Mouse (Mus musculus): ENCODE data around the gene Osbpl2.
"Not testable (repeated sequence)": the region's sequence is repeated elsewhere in the genome, so short reads cannot be mapped to it uniquely, and the experiment has no call there.

Osbpl2 gene

DNA sequence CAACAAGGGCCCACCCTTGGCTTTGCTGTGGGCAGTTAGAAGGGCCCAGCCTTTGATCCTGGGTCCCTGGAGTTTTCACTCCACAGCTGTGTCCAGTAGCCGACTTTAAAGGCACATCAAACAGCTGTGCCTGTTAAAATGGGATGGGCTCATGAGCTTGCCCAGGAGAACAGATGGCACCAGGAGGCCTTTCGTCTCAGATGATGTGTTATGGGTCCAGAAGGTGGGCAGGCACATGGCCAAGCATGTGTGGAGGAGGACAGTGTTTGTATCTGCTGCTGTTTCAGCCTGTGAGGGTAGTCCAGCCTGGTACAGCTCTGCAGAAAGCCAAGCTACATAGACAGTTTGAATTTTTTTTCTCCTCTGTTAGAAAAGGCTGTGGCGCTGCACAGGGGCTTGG, 35.7 kb downstream of the Osbpl2 start:
- no peak for DNase-seq (ENCODE audit: low spot score)

DNA sequence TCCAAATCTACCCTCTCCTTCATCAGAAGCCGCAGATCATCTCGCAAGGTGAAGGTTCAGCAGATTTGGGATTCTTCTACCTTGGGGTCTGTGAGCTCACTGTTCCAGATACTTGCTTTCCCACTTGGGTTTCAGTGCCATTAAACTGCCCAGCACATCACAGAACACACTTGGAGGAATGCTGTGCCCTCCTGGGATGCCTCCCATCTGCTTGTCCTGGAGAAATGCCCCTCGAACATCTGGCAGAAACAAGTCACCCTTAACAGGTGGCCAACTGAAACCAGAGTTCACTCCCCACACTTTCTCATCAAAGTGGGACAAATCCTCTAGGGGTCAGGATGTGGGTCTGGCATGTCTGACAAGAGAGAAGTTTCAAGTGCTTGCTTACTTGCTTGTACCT, 39.5 kb downstream of the Osbpl2 start:
- no peak for DNase-seq (ENCODE audit: low spot score)

- no peak for DNase-seq (ENCODE audit: low spot score)
Measured at GRCm38 (mm10) chr2:180165855-180166254, 46.7 kb downstream of the Osbpl2 start.

- no peak for DNase-seq (ENCODE audit: low spot score)
Measured at GRCm38 (mm10) chr2:180166869-180167268, 47.8 kb downstream of the Osbpl2 start.

- no peak for DNase-seq (ENCODE audit: low spot score)
Measured at GRCm38 (mm10) chr2:180170151-180170805, 51.2 kb downstream of the Osbpl2 start.

DNA sequence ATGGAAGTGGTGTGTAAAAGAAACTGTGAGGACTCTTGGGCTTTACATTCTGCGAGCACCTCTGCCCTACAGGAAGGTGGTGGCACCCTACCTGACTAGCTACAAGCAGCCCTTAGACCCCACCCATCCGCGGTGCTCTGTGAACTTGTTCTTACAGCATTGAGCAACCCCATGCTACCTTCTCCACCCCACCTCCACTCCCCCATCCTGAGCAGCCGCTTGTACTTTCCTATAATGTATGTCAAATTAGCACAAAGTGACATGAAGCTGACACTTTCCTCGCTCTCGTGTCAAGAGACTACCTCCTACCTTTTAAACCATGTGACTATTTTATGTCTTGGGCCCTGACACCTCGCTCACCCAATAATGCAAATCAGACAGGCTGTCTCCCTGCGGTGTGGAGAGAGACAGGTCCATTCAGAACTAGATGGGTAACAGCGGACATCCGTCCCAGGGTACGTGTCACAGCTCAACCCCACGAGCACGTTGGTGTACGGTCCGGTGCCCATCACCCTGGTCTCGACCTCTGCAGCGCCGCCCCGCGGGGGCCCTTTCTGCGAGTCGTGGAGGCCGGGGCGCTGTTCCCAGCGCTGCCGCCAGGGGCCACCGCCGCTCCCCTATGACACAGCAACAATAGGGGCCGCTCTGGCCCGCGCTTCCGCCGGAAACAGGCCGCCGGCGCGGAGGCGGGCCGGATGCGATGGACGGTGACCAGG, 51.9 kb downstream of the Osbpl2 start, which contains the start of gene Adrm1:
TSS of gene Adrm1 (plus strand) at position 680 of the 716 bp plus-strand sequence.
- peak; percentile 96 for DNase-seq (ENCODE audit: low spot score)

- DNase-seq (ENCODE audit: low spot score) = no peak
Measured at GRCm38 (mm10) chr2:180171522-180172070, 52.5 kb downstream of the Osbpl2 start.

DNA sequence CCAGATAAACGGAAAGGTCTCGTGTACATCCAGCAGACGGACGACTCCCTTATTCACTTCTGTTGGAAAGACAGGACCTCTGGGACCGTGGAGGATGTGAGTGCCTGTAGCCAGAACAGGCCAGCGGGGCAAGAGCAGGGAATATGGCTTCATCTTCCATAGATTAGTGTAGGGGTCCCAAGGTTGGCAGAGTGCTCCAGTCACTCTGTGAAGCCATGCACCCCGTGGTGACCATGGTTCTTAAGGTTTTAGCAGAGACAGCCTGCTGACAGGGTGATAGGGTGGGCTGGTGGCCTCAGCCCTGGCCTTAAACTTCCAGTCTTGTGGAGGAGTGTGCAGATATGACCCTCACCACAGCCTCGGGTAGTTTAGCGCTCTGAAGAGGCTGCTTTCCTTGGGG, 53.0 kb downstream of the Osbpl2 start:
- DNase-seq (ENCODE audit: low spot score) = no peak

DNA sequence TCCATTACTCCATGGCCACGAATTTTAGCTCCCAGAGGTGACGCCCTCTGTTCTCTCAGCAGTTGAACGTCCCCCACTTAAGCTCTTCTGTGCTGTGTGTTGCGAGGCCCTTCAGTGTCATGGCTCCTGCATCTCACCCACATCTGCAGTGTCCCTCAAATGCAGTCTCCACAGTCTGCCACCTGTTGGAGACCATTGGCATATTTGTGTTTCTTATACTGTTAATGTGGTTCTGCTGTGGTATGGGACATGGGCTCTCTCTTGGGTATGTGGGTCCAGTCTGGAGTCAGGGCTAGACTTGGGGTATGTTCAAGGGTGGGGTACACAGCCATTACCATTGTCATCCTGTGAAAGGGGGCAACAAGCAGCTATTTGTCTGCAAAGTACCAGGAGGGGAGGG, 54.1 kb downstream of the Osbpl2 start:
- no peak for DNase-seq (ENCODE audit: low spot score)

- not testable (repeated sequence) for DNase-seq (ENCODE audit: low spot score)
Measured at GRCm38 (mm10) chr2:180173711-180174110, 54.6 kb downstream of the Osbpl2 start.

- DNase-seq (ENCODE audit: low spot score) = no peak
Measured at GRCm38 (mm10) chr2:180174121-180174520, 55.0 kb downstream of the Osbpl2 start.

DNA sequence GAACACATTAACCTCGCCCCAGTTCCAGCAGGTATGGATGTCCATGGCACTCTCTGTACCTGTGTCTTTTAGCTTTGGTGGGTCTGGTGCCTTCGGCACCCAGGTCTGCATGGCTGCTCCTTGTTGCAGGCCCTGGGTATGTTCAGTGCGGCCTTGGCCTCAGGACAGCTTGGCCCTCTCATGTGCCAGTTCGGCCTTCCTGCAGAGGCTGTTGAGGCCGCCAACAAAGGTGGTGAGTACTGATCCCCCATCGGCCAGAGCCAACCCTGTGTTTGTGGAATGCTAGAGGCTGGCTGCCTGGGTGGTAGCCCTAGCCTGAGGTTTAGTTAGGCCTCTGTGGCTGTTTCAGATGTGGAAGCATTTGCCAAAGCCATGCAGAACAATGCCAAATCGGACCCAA, 56.6 kb downstream of the Osbpl2 start:
- DNase-seq (ENCODE audit: low spot score) = no peak

DNA sequence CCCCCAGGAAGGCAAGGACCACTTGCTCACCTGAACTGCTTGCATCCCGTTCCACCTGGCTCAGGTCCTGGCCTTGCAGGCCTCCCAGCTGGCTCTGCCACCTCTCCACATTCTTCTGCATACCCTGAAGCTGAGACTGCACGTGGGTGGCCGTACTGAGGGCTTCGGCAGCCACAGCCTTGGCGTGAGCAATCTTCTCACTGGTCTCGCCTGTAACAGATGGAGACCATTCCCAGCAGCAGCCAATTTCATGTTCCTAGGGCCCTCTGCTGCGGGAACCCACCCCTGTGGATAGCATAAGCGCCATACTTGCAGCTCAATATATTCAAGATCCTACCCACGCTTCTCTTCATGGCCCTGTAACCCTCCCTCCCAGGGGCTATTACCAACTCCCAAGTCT, 62.4 kb downstream of the Osbpl2 start:
- DNase-seq (ENCODE audit: low spot score) = no peak

DNA sequence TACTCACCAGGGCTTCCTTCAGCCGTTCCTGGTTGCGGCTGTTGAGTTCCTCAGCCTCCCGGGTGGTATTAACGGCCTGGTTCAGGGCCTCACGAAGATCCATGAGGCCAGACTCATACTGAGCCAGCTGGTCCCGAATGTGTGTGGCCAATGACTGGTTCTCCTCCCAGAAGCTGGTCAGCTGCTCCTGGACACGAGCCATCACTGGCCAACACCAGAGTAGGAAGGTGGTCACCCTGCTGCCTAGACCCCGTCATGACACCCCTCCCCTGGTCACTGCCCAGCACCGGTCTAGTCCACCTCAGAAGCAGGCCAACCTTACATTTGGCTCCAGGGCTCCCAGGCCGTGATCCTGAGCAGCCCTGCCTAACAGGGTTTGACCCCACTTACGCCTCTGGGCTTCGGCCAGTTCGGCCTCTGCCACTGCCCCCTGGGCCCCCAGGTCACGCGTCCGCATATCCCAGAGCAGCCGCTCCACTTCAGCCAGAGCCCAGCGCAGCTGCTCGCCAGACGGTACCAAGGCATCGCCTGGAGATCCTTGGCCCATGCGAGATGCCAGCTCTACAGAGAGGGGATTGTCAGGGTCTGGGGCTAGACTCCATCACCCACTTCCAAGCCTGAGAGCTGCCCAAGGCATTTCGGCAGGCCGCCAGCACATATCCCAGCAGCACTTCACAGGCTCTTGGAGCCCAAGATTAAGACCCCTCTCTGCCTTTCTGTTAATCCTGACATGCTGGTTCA, 65.1 kb downstream of the Osbpl2 start:
- DNase-seq (ENCODE audit: low spot score) = no peak

GRCm38 (mm10) chr2:180184752-180185109, 65.6 kb downstream of the Osbpl2 start:
- DNase-seq (ENCODE audit: low spot score) = no peak

GRCm38 (mm10) chr2:180185686-180186085, 66.6 kb downstream of the Osbpl2 start:
- DNase-seq (ENCODE audit: low spot score) = no peak

- no peak for DNase-seq (ENCODE audit: low spot score)
Measured at GRCm38 (mm10) chr2:180187362-180187761, 68.3 kb downstream of the Osbpl2 start.

GRCm38 (mm10) chr2:180196610-180197322, 77.7 kb downstream of the Osbpl2 start:
- DNase-seq (ENCODE audit: low spot score) = no peak

- no peak for DNase-seq (ENCODE audit: low spot score)
Measured at GRCm38 (mm10) chr2:180197323-180198037, 78.4 kb downstream of the Osbpl2 start.

DNA sequence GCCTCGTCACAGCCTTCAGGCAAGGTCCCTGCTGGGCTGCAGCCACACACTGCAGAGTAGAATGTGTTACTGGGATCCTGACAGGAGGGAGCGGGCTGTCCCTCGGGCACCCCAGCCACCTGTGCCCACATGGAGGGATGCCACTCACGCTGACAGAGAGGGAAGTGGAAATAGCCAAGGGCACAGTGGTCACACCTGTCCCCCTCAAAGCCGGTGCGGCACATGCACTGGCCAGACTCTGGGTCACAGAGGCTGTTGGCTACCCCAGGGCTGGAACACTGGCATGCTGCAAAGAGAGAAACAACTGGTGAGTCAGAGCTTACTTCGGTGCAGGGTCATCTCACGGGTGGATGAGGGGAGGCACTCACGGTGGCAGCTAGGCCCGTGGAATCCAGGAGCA, 79.7 kb downstream of the Osbpl2 start:
- DNase-seq (ENCODE audit: low spot score) = no peak

DNA sequence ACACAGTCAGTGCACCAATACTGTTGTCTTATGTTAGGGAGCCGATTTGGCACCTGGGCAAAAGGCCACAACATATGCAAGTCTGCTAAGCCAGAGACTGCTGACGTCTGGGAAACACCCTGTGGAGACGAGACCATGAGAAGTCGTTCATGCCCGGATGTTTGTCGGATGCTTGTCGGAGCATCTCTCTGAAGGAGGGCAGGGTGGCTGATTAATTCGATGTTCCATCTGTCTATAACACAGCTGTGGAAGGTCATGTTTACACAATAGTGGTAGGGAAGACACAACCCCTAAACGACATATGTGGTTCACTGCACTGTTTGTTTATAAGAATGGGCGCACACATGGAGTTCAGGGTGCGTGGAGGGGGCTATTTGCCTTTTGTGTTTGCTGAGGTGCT, 81.6 kb downstream of the Osbpl2 start:
- no peak for DNase-seq (ENCODE audit: low spot score)

Measured in urinary bladder, postnatal 25 days (tissue).